Mouse (Mus musculus): ENCODE data around the gene Scn1a.

GRCm38 (mm10) chr2:66465484-66465883 is 24.8 kb upstream of the Scn1a start:
- TF ChIP-seq POLR2A (IDR thresholded peaks at IDR 0.05; ENCODE audit: low read depth, low read length) = no peak
- no peak for TF ChIP-seq CTCF (conservative IDR thresholded peaks at IDR 0.05 in 1 of 2, IDR thresholded peaks at IDR 0.05 in 1 of 2; ENCODE audit: low read depth in 2 of 2, low read length in 2 of 2)
- TF ChIP-seq NELFE (IDR thresholded peaks at IDR 0.05; ENCODE audit: low read depth, low read length) = no peak
- TF ChIP-seq SMC3 (IDR thresholded peaks at IDR 0.05; ENCODE audit: low read depth, low read length) = no peak
- TF ChIP-seq EP300 (IDR thresholded peaks at IDR 0.05; ENCODE audit: low read length) = no peak
- TF ChIP-seq BHLHE40 (IDR thresholded peaks at IDR 0.05; ENCODE audit: low read depth, low read length) = no peak
